Mouse (Mus musculus): ENCODE measurements at regions not wholly inside any gene's neighbourhood (a gene's known extent, or its start where the extent isn't known, plus 50 kb on each side); places are given as distances from the start of the nearest gene placed in this dataset.

DNA sequence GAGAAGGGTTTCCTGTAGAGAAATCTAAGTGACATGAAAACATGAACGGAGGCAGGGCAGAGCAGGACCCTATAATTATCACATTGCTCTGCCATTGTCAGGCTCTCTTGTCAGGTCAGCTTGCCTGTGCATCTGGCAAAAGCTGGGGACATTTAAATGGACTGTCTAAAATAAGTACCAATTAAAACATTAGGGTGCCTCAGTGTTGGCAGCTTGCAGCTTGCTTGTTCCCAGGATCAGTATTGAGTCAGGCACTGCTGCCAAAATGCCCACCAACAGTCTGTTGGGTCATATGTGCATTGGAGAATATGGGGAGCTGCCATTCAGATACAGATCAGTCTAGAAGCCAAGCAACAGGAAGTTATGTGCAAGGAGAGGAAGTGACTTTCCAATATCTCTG is 349.5 kb upstream of the B3gat1 start:
- H3K9ac ChIP-seq (ENCODE audit: low read length), result no peak overlapping the region
- H3K4me2 ChIP-seq (ENCODE audit: low read depth, low read length), result no peak overlapping the region
- H3K27ac ChIP-seq (ENCODE audit: low read length), result no peak overlapping the region
- no peaks in the 10 kb centered on the region for H3K9me3 ChIP-seq (ENCODE audit: control insufficient read depth, low read length)
- H3K4me3 ChIP-seq (ENCODE audit: low read length), result no peak overlapping the region
- no peaks in the 10 kb centered on the region for H3K27me3 ChIP-seq (ENCODE audit: control insufficient read depth, insufficient read depth, low read depth, low read length)
- no peak for ATAC-seq (ENCODE audit: low read depth)
- H3K4me1 ChIP-seq (replicated peaks; ENCODE audit: control insufficient read depth, insufficient read depth, low read length), result no peaks in the 10 kb centered on the region
- 67% methylated on average over 1 of the region's 1 CpGs for WGBS
- no peaks in the 10 kb centered on the region for H3K36me3 ChIP-seq (ENCODE audit: control insufficient read depth, insufficient read depth, low read length)

DNA sequence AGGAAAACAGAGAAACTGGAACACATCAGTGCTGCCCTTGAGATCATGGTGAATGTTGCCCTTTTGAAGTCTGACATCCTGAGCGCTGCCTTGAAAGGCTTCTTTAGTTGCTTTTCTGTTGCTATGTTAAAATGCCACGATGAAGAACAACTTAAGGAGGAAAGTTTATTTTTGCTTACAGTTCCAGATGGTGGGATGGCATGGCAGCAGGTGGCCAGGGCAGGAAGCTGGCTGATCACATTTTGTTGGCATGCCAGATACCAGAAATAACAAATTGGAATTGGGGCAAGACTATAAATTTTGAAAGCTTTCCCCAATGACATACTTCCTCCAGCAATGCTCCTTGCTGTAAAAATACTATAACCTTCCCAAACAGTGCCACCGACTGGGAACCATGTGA is 334.9 kb upstream of the B3gat1 start:
- Histone ChIP-seq H3K4me3 (ENCODE audit: low read length) (no peak overlapping the region), H3K9me3 (ENCODE audit: control insufficient read depth, low read length) (no peaks in the 10 kb centered on the region), H3K4me2 (ENCODE audit: low read depth, low read length) (no peak overlapping the region), H3K9ac (ENCODE audit: low read length) (no peak overlapping the region), H3K4me1 (replicated peaks; ENCODE audit: control insufficient read depth, insufficient read depth, low read length) (no peaks in the 10 kb centered on the region), H3K27ac (ENCODE audit: low read length) (no peak overlapping the region), H3K36me3 (ENCODE audit: control insufficient read depth, insufficient read depth, low read length) (no peaks in the 10 kb centered on the region), H3K27me3 (ENCODE audit: control insufficient read depth, insufficient read depth, low read depth, low read length) (no peaks in the 10 kb centered on the region)
- 65% methylated on average over 3 of the region's 3 CpGs for WGBS
- ATAC-seq (ENCODE audit: low read depth), result no peak

DNA sequence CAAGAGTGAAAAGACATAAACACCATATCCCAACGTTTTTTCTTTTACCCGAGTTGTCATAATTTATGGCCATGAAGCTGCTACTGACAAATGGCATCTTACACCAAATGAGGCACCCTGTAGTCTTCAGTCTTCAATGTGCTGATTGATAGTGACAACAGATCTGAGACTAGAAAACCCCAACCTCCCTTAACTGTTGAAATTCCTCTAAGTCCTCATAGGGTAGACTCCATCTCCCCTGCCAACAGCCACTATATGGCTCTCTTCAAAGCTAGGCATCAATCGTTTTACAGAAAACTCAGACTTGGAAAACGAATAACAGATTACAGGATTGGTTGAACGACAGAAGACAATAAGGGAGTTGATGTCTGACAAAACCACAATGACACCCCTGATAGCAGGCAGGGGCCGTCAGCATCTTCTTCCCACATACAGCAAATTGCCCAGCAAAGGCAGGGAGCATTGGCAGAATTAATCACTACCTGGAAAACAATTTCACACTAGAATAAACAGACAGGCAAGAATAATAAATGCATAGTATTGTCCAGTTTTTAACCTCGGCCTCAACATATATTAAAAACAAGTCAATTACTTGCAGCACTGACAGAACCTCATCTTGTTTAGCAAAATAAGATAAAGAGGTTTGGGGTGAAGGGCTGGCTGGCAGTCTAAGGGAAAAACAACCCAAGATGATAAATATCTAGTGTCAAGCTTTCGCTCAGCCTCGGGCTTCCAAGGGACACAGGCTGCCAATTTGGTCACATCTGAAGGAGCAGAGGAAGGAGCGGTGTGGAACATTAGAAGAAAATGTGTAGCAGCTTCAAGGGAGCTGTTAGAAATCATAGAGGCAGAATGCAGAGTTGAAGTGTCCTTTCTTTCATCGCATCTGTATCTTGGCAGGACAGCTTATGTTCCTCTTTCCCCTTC is 310.4 kb upstream of the B3gat1 start:
- Histone ChIP-seq H3K4me1 (replicated peaks; ENCODE audit: control insufficient read depth, insufficient read depth, low read length) (no peaks in the 10 kb centered on the region), H3K36me3 (ENCODE audit: control insufficient read depth, insufficient read depth, low read length) (no peaks in the 10 kb centered on the region), H3K4me2 (ENCODE audit: low read depth, low read length) (no peak overlapping the region), H3K27ac (ENCODE audit: low read length) (no peak overlapping the region), H3K27me3 (ENCODE audit: control insufficient read depth, insufficient read depth, low read depth, low read length) (no peaks in the 10 kb centered on the region), H3K9ac (ENCODE audit: low read length) (no peak overlapping the region), H3K4me3 (ENCODE audit: low read length) (no peak overlapping the region), H3K9me3 (ENCODE audit: control insufficient read depth, low read length) (no peaks in the 10 kb centered on the region)
- 40% methylated on average over 11 of the region's 11 CpGs for WGBS
- no peak for ATAC-seq (ENCODE audit: low read depth)

DNA sequence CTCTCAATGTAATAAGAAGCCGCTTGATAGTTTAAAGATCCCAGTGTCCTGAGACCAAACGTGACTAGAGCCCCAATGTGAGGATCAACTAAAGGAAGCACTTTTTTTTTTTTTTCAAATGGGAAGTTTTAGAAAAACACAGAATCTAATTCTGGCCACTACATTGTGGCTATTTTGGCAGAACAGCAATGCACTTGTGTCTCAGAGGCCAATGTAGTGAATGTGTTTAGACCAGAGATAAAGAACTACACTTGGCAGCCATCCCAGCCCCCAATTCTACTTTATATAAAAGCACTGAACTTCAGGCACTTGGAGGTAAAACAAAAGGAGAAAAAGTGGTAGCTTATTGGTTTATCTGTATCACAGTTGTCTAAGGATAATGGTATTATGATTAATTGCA is 298.0 kb upstream of the B3gat1 start:
- no peaks in the 10 kb centered on the region for H3K9me3 ChIP-seq (ENCODE audit: control insufficient read depth, low read length)
- ATAC-seq (ENCODE audit: low read depth), result no peak
- no peaks in the 10 kb centered on the region for H3K36me3 ChIP-seq (ENCODE audit: control insufficient read depth, insufficient read depth, low read length)
- H3K4me3 ChIP-seq (ENCODE audit: low read length), result no peak overlapping the region
- H3K4me2 ChIP-seq (ENCODE audit: low read depth, low read length), result no peak overlapping the region
- H3K9ac ChIP-seq (ENCODE audit: low read length), result no peak overlapping the region
- no peaks in the 10 kb centered on the region for H3K4me1 ChIP-seq (replicated peaks; ENCODE audit: control insufficient read depth, insufficient read depth, low read length)
- no peak overlapping the region for H3K27ac ChIP-seq (ENCODE audit: low read length)
- 57% methylated on average over 2 of the region's 2 CpGs for WGBS
- no peaks in the 10 kb centered on the region for H3K27me3 ChIP-seq (ENCODE audit: control insufficient read depth, insufficient read depth, low read depth, low read length)

DNA sequence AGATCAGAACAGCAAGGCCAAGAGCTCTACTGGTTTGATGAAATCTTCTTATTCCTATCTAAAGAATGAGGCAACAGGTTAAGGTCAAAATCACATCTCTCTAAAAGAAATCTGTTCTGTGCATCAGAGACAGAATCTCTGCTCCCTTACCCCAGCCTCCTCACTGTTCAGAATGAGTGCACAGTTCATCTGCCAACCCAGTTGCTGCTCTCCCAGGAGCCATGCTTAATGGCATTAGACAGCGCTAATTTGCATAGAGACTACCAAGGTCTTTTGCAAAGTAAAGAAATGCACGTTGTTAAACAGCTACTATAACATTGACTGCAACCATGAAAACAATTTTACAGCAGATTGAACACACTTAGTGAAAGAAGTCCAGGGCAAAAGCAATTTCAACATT is 296.3 kb upstream of the B3gat1 start:
- Histone ChIP-seq H3K27me3 (ENCODE audit: control insufficient read depth, insufficient read depth, low read depth, low read length) (no peaks in the 10 kb centered on the region), H3K9me3 (ENCODE audit: control insufficient read depth, low read length) (no peaks in the 10 kb centered on the region), H3K9ac (ENCODE audit: low read length) (no peak overlapping the region), H3K4me2 (ENCODE audit: low read depth, low read length) (no peak overlapping the region), H3K4me1 (replicated peaks; ENCODE audit: control insufficient read depth, insufficient read depth, low read length) (no peaks in the 10 kb centered on the region), H3K27ac (ENCODE audit: low read length) (no peak overlapping the region), H3K4me3 (ENCODE audit: low read length) (no peak overlapping the region), H3K36me3 (ENCODE audit: control insufficient read depth, insufficient read depth, low read length) (no peaks in the 10 kb centered on the region)
- WGBS, result 76% methylated on average over 2 of the region's 2 CpGs
- no peak for ATAC-seq (ENCODE audit: low read depth)

DNA sequence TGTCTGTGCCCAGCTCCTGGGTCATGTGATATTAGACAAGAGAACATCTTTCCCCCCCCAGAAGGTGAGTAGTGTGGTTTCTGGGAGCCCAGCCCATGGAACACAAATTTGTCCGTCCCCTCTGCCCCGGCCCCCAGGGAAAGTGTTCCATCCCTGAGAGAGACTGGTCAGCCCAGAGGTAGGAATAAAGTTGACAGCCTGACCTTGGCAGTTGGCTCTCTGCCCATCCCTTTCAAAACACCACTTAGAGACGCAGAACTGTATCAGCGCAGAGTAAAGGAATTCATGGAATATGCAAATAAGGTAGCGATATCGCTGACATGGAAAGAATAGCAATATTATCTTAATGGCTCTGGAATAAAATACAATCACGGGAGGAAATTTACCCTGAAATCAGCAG is 279.6 kb upstream of the B3gat1 start:
- no peak overlapping the region for H3K4me2 ChIP-seq (ENCODE audit: low read depth, low read length)
- no peak for ATAC-seq (ENCODE audit: low read depth)

DNA sequence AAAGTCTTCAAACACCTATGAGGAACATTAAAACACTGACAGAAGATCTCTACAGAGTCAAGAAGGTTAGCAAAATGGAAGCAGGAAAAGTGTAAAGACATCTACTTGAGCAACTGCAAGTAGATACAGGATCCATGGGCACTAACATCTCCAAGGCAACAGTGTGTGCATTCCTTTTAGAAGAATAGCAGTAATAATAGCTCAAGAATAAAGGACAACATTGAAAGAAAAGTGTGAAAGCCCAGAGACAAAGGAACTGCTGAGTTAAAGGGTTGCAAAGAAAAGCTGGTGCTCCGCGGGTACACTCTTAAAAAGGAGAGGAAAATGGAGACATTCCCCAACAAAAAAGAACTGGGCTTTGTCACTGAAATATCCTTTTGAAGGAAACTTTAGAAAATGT is 272.4 kb upstream of the B3gat1 start:
- no peak for ATAC-seq (ENCODE audit: low read depth)
- Histone ChIP-seq H3K27me3 (ENCODE audit: control insufficient read depth, insufficient read depth, low read depth, low read length) (no peaks in the 10 kb centered on the region), H3K36me3 (ENCODE audit: control insufficient read depth, insufficient read depth, low read length) (no peaks in the 10 kb centered on the region), H3K9ac (ENCODE audit: low read length) (no peak overlapping the region), H3K4me2 (ENCODE audit: low read depth, low read length) (no peak overlapping the region), H3K4me3 (ENCODE audit: low read length) (no peak overlapping the region), H3K9me3 (ENCODE audit: control insufficient read depth, low read length) (no peaks in the 10 kb centered on the region), H3K27ac (ENCODE audit: low read length) (no peak overlapping the region), H3K4me1 (replicated peaks; ENCODE audit: control insufficient read depth, insufficient read depth, low read length) (no peaks in the 10 kb centered on the region)
- 84% methylated on average over 2 of the region's 2 CpGs for WGBS

More for the DNA sequence above, 279.6 kb upstream of the B3gat1 start:
- H3K4me3 ChIP-seq (ENCODE audit: low read length), result no peak overlapping the region
- no peaks in the 10 kb centered on the region for H3K4me1 ChIP-seq (replicated peaks; ENCODE audit: control insufficient read depth, insufficient read depth, low read length)
- no peak overlapping the region for H3K27ac ChIP-seq (ENCODE audit: low read length)
- no peaks in the 10 kb centered on the region for H3K36me3 ChIP-seq (ENCODE audit: control insufficient read depth, insufficient read depth, low read length)
- WGBS, result 65% methylated on average over 7 of the region's 7 CpGs
- no peak overlapping the region for H3K9ac ChIP-seq (ENCODE audit: low read length)
- H3K27me3 ChIP-seq (ENCODE audit: control insufficient read depth, insufficient read depth, low read depth, low read length), result no peaks in the 10 kb centered on the region
- no peaks in the 10 kb centered on the region for H3K9me3 ChIP-seq (ENCODE audit: control insufficient read depth, low read length)

DNA sequence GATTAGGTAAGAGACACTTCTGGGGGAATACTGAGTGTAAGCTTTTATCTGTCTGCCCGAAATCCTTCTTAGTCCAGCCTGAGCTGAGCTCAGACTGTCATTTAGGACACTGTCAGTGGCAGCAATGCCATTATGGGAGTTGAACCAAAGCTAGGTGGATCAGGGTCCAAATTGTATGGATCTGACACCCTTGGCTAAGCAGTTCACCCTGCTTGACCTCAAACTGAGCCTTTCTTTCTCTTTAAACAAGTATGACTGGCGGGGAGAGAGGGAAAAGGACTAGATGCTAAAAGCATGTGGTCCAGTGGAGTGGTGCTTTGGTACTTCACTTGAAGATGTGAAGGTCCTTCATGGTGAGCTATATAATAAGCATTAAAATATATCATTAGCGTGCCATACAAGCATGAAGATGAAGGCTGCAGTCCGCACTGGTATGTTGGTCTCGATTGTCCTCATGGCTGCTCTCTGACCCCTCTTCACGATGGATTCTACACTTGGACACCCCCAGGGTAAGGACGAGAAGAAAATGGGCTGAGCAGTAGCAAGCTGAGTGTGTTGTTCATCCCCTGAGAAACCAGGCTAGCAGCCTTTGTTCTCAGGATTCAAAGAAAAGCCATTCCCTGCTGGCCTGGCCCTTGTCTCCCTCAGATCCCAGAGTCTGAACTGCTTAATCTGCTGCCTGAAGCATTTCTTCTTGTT is 262.7 kb upstream of the B3gat1 start:
- H3K9ac ChIP-seq (ENCODE audit: low read length), result no peak overlapping the region
- WGBS, result 59% methylated on average over 7 of the region's 7 CpGs
- H3K4me1 ChIP-seq (replicated peaks; ENCODE audit: control insufficient read depth, insufficient read depth, low read length), result no peaks in the 10 kb centered on the region
- ATAC-seq (ENCODE audit: low read depth), result no peak
- no peak overlapping the region for H3K27ac ChIP-seq (ENCODE audit: low read length)
- no peak overlapping the region for H3K4me3 ChIP-seq (ENCODE audit: low read length)
- no peaks in the 10 kb centered on the region for H3K36me3 ChIP-seq (ENCODE audit: control insufficient read depth, insufficient read depth, low read length)
- H3K4me2 ChIP-seq (ENCODE audit: low read depth, low read length), result no peak overlapping the region
- H3K27me3 ChIP-seq (ENCODE audit: control insufficient read depth, insufficient read depth, low read depth, low read length), result no peaks in the 10 kb centered on the region
- no peaks in the 10 kb centered on the region for H3K9me3 ChIP-seq (ENCODE audit: control insufficient read depth, low read length)

DNA sequence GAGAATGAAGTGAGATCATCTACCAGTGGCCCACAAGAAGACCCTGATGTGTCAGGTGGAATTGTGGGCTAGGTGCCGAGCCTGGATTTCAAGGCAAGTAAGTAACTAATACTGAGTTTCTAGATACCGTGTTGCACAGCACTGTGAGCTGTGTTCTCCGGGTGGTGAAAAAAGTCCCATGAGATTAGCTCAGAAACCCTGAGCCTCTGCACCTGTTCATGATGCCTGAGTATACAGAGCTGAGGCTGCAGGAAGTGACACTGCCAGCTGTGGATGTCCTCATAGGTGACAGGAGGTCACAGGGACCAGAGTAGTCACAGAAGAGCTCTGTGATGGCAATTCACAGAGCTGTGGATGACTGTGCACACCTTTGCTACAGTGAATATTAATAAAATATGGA is 257.2 kb upstream of the B3gat1 start:
- H3K36me3 ChIP-seq (ENCODE audit: control insufficient read depth, insufficient read depth, low read length), result no peaks in the 10 kb centered on the region
- 77% methylated on average over 3 of the region's 3 CpGs for WGBS
- no peak for ATAC-seq (ENCODE audit: low read depth)
- no peak overlapping the region for H3K27ac ChIP-seq (ENCODE audit: low read length)
- no peak overlapping the region for H3K4me3 ChIP-seq (ENCODE audit: low read length)
- no peaks in the 10 kb centered on the region for H3K9me3 ChIP-seq (ENCODE audit: control insufficient read depth, low read length)
- H3K27me3 ChIP-seq (ENCODE audit: control insufficient read depth, insufficient read depth, low read depth, low read length), result no peaks in the 10 kb centered on the region
- H3K4me1 ChIP-seq (replicated peaks; ENCODE audit: control insufficient read depth, insufficient read depth, low read length), result no peaks in the 10 kb centered on the region
- no peak overlapping the region for H3K4me2 ChIP-seq (ENCODE audit: low read depth, low read length)
- no peak overlapping the region for H3K9ac ChIP-seq (ENCODE audit: low read length)

Measured in lung, embryonic 16.5 days (tissue).